Mouse (Mus musculus): ENCODE data around the gene Fbln7.

Fbln7 gene

GRCm38 (mm10) chr2:128862636-128863035, at the start of gene Fbln7:
Fbln7 (plus strand) TSS chr2:128862981.
- DNase-seq (ENCODE audit: low read depth, low spot score) = no peak

- no peak for DNase-seq (ENCODE audit: low read depth, low spot score)
These were observed 46.5 kb upstream of the Fbln7 start for GRCm38 (mm10) chr2:128816311-128816710.

- no peak for DNase-seq (ENCODE audit: low read depth, low spot score)
These were observed 45.9 kb upstream of the Fbln7 start for GRCm38 (mm10) chr2:128816916-128817315.

GRCm38 (mm10) chr2:128817387-128817785, 45.4 kb upstream of the Fbln7 start:
- peak; percentile 84 for DNase-seq (ENCODE audit: low read depth, low spot score)

- peak; percentile 95 for DNase-seq (ENCODE audit: low read depth, low spot score)
These were observed 44.7 kb upstream of the Fbln7 start, which contains the start of gene Tmem87b for GRCm38 (mm10) chr2:128817786-128818681. Tmem87b (plus strand) TSS chr2:128818118.

GRCm38 (mm10) chr2:128818956-128819643, 43.7 kb upstream of the Fbln7 start:
- DNase-seq (ENCODE audit: low read depth, low spot score) = no peak

GRCm38 (mm10) chr2:128820631-128821030, 42.1 kb upstream of the Fbln7 start:
- DNase-seq (ENCODE audit: low read depth, low spot score) = no peak

- DNase-seq (ENCODE audit: low read depth, low spot score) = no peak
These were observed 38.9 kb upstream of the Fbln7 start for GRCm38 (mm10) chr2:128823893-128824292.

GRCm38 (mm10) chr2:128827787-128828186, 35.0 kb upstream of the Fbln7 start:
- DNase-seq (ENCODE audit: low read depth, low spot score) = no peak

GRCm38 (mm10) chr2:128832611-128833010, 30.2 kb upstream of the Fbln7 start:
- DNase-seq (ENCODE audit: low read depth, low spot score) = no peak

GRCm38 (mm10) chr2:128833035-128833434, 29.7 kb upstream of the Fbln7 start:
- DNase-seq (ENCODE audit: low read depth, low spot score) = no peak

- no peak for DNase-seq (ENCODE audit: low read depth, low spot score)
These were observed 29.3 kb upstream of the Fbln7 start for GRCm38 (mm10) chr2:128833435-128833834.

GRCm38 (mm10) chr2:128837531-128837930, 25.2 kb upstream of the Fbln7 start:
- no peak for DNase-seq (ENCODE audit: low read depth, low spot score)

- no peak for DNase-seq (ENCODE audit: low read depth, low spot score)
These were observed 24.2 kb upstream of the Fbln7 start for GRCm38 (mm10) chr2:128838611-128839010.

- DNase-seq (ENCODE audit: low read depth, low spot score) = no peak
These were observed 23.3 kb upstream of the Fbln7 start for GRCm38 (mm10) chr2:128839501-128839900.

GRCm38 (mm10) chr2:128842437-128842836, 20.3 kb upstream of the Fbln7 start:
- DNase-seq (ENCODE audit: low read depth, low spot score) = no peak

GRCm38 (mm10) chr2:128850036-128850435, 12.7 kb upstream of the Fbln7 start:
- no peak for DNase-seq (ENCODE audit: low read depth, low spot score)

GRCm38 (mm10) chr2:128856673-128857072, 6.1 kb upstream of the Fbln7 start:
- peak; percentile 39 for DNase-seq (ENCODE audit: low read depth, low spot score)

GRCm38 (mm10) chr2:128858962-128859361, 3.8 kb upstream of the Fbln7 start:
- no peak for DNase-seq (ENCODE audit: low read depth, low spot score)

GRCm38 (mm10) chr2:128859861-128860260, 2.9 kb upstream of the Fbln7 start:
- DNase-seq (ENCODE audit: low read depth, low spot score) = no peak

GRCm38 (mm10) chr2:128863777-128864331, 1.1 kb downstream of the Fbln7 start:
- DNase-seq (ENCODE audit: low read depth, low spot score) = no peak

GRCm38 (mm10) chr2:128865061-128865460, 2.3 kb downstream of the Fbln7 start:
- DNase-seq (ENCODE audit: low read depth, low spot score) = no peak
